Mouse (Mus musculus) G1E (cell line): ENCODE data around the gene Agl.

Experiments
- CTCF ChIP-seq: IDR thresholded peaks from 2 replicates; pipeline ENCODE4 v1.5.1; 2012; ENCODE audit warnings: low read depth, low read length, inconsistent platforms, mixed read lengths
- GATA1 ChIP-seq: IDR thresholded peaks from 2 replicates; pipeline ENCODE4 v1.6.1; 2012; ENCODE audit warnings: borderline replicate concordance, low read length, inconsistent platforms, mixed read lengths
- POLR2AphosphoS5 ChIP-seq: IDR thresholded peaks from 2 replicates; pipeline ENCODE4 v1.6.1; 2012; ENCODE audit warnings: low read depth, low read length, inconsistent platforms; ENCODE audit not compliant: insufficient replicate concordance
- TAL1 ChIP-seq: conservative IDR thresholded peaks from 2 replicates; pipeline ENCODE4 v1.6.1; 2012; ENCODE audit warnings: low read depth, low read length, inconsistent platforms, mixed read lengths

- TF ChIP-seq GATA1, result no peak
- TF ChIP-seq CTCF, result no peak
- TF ChIP-seq TAL1, result no peak
- no peak for TF ChIP-seq POLR2AphosphoS5
These were observed 49.6 kb upstream of the Agl start for GRCm38 (mm10) chr3:116857611-116858010.
